Mouse (Mus musculus) intestine, embryonic 16.5 days (tissue): ENCODE results near the gene Leng8. TPM values are rescaled to one million over a fixed set of nuclear protein-coding genes. Genes with fewer than 3 reads are reported as not detected.

Experiments
- ATAC-seq: fragments of 200-750 bp; cut with Nextera tagmentation; 2 replicates; pipeline ENCODE4 v1.8.0; 2017; ENCODE audit warnings: moderate TSS enrichment, moderate library complexity
- H3K27ac ChIP-seq: fragments of 300-500 bp; sonication (generic); 2 replicates; pipeline ENCODE4 v1.5.1; 2014; ENCODE audit warnings: mild to moderate bottlenecking, low read length
- H3K27me3 ChIP-seq: fragments of 300-500 bp; sonication (generic); replicated peaks from 2 replicates; pipeline ENCODE4 v1.6.1; 2014; ENCODE audit warnings: low read length, control low read depth, mixed read lengths; ENCODE audit not compliant: control insufficient read depth, insufficient read depth
- H3K36me3 ChIP-seq: fragments of 300-500 bp; sonication (generic); 2 replicates; pipeline ENCODE4 v1.6.1; 2014; ENCODE audit warnings: low read length, control low read depth; ENCODE audit not compliant: control insufficient read depth, insufficient read depth
- H3K4me1 ChIP-seq: fragments of 300-500 bp; sonication (generic); 2 replicates; pipeline ENCODE4 v1.6.1; 2014; ENCODE audit warnings: low read length, control low read depth, mixed read lengths; ENCODE audit not compliant: control insufficient read depth, insufficient read depth
- H3K4me2 ChIP-seq: fragments of 300-500 bp; sonication (generic); 2 replicates; pipeline ENCODE4 v1.6.1; 2014; ENCODE audit warnings: low read depth, low read length, control low read depth
- H3K4me3 ChIP-seq: fragments of 300-500 bp; sonication (generic); 2 replicates; pipeline ENCODE4 v1.5.1; 2014; ENCODE audit warnings: mild to moderate bottlenecking, low read length
- H3K9ac ChIP-seq: fragments of 300-500 bp; sonication (generic); 2 replicates; pipeline ENCODE4 v1.6.1; 2014; ENCODE audit warnings: low read depth, low read length
- H3K9me3 ChIP-seq: fragments of 300-500 bp; sonication (generic); 2 replicates; pipeline ENCODE4 v1.6.1; 2016; ENCODE audit warnings: low read length, control low read depth; ENCODE audit not compliant: control insufficient read depth
- WGBS: fragments of 180-500 bp; shearing (Covaris S2); extraction: QIAGEN DNeasy Blood & Tissue Kit; methylation state at CpG from one replicate; pipeline ENCODE4 v1.1.7; 2014; 5-methylcytosine and 5-hydroxymethylcytosine counted together
- polyA plus RNA-seq: library from polyadenylated mRNA; unstranded; fragments of >200 nt; fragmentation: Nextera tagmentation; extraction: Ambion mirVana; gene quantifications from 2 replicates; pipeline ENCODE4 v1.2.1, GENCODE M21; 2015

The Leng8 gene
- polyA plus RNA-seq, 1 experiment from 2014 or later: 35.5 TPM

GRCm38 (mm10) chr7:4134911-4135310 lies 1.9 kb upstream of the Leng8 start:
- Histone ChIP-seq H3K36me3 (peaks cover 10% of the 10 kb centered on the region; the same call in 1 of the 2 replicates), H3K27ac (no peak overlapping the region), H3K4me2 (no peak overlapping the region), H3K4me1 (peaks cover 11% of the 10 kb centered on the region), H3K27me3 (no peaks in the 10 kb centered on the region), H3K9ac (no peak overlapping the region), H3K9me3 (no peaks in the 10 kb centered on the region), H3K4me3 (no peak overlapping the region)
- ATAC-seq: no peak
- WGBS: 80% methylated on average over 5 of the region's 5 CpGs

- H3K27ac ChIP-seq: peak overlapping the region; percentile 25; the same call in 1 of the 2 replicates
- ATAC-seq: peak; percentile 32
- peak overlapping the region; percentile 91 for H3K4me3 ChIP-seq
- no peaks in the 10 kb centered on the region for H3K9me3 ChIP-seq
- under 1% methylated on average over 16 of the region's 16 CpGs for WGBS
- H3K4me2 ChIP-seq: peak overlapping the region; percentile 80
- no peaks in the 10 kb centered on the region for H3K27me3 ChIP-seq
- peak overlapping the region; percentile 81 for H3K9ac ChIP-seq
- H3K36me3 ChIP-seq: peaks cover 11% of the 10 kb centered on the region; the same call in 1 of the 2 replicates
- peaks cover 7% of the 10 kb centered on the region for H3K4me1 ChIP-seq
Measured at GRCm38 (mm10) chr7:4136404-4136770, 452 bp upstream of the Leng8 start.

- Histone ChIP-seq H3K27ac (0 out of 2 replicates have a peak overlapping the region, but pooled peaks have one; percentile 60), H3K36me3 (peaks cover 24% of the 10 kb centered on the region), H3K4me1 (peaks cover 7% of the 10 kb centered on the region), H3K27me3 (no peaks in the 10 kb centered on the region), H3K9me3 (no peaks in the 10 kb centered on the region), H3K9ac (peak overlapping the region; percentile 81), H3K4me2 (peak overlapping the region; percentile 89), H3K4me3 (peak overlapping the region; percentile 91)
- no peak for ATAC-seq
- 44% methylated on average over 3 of the region's 3 CpGs for WGBS
Measured at GRCm38 (mm10) chr7:4137746-4138145, 907 bp downstream of the Leng8 start.

DNA sequence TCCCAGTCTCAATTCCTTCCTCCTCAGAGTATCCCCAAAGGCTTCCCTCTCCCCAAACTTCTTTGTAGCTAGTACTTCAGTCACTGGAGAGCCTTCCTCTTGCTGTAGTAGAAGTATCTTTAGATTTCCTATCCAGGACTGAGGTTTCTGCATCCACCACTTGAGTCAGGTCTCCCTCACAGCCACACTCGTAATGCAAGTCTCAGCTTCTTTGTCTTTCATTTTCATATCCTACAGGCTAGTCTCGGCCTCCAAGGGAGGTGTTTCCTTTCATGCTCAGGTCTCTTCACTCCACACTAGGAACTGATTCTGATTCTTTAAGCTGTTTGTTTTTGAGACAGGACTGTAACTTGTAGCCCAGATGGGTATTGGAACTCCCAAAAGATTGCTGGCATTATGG lies 1.3 kb downstream of the Leng8 start:
- Histone ChIP-seq H3K4me1 (peaks cover 7% of the 10 kb centered on the region), H3K4me2 (peak overlapping the region; percentile 89), H3K9me3 (no peaks in the 10 kb centered on the region), H3K27ac (no peak overlapping the region), H3K4me3 (peak overlapping the region; percentile 91; the same call in 1 of the 2 replicates), H3K36me3 (peaks cover 27% of the 10 kb centered on the region), H3K9ac (peak overlapping the region; percentile 13; the same call in 1 of the 2 replicates), H3K27me3 (no peaks in the 10 kb centered on the region)
- WGBS: 89% methylated on average over 2 of the region's 2 CpGs
- ATAC-seq: no peak

DNA sequence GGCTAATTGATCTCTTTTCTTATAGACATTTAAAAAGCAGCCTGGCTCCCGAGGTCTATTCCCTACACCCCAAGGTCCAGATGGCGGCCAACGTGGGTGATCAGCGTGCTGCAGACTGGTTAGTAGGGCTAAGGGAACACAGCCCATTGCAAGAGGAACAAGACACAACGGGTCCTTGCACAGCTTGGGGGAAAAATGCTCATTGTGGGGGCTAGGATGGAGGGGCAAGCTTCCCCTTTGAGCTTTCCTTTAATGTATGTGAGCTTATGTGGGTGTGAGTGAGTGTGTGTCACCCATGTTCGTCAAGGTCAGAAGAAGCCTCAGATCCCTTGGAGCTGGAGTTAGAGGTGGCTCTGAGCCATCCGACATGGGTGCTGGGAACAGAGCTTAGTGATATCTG lies 1.8 kb downstream of the Leng8 start:
- peaks cover 32% of the 10 kb centered on the region for H3K36me3 ChIP-seq
- ATAC-seq: no peak

GRCm38 (mm10) chr7:4139391-4139790 lies 2.6 kb downstream of the Leng8 start:
- WGBS: 89% methylated on average over 5 of the region's 5 CpGs
- Histone ChIP-seq H3K9me3 (no peaks in the 10 kb centered on the region), H3K4me2 (no peak overlapping the region), H3K36me3 (peaks cover 38% of the 10 kb centered on the region), H3K4me1 (peaks cover 7% of the 10 kb centered on the region), H3K27ac (no peak overlapping the region), H3K27me3 (no peaks in the 10 kb centered on the region), H3K9ac (no peak overlapping the region), H3K4me3 (no peak overlapping the region)
- no peak for ATAC-seq

More for the DNA sequence above, 1.8 kb downstream of the Leng8 start:
- Histone ChIP-seq H3K27ac (no peak overlapping the region), H3K4me3 (no peak overlapping the region), H3K27me3 (no peaks in the 10 kb centered on the region), H3K9me3 (no peaks in the 10 kb centered on the region), H3K9ac (no peak overlapping the region), H3K4me1 (peaks cover 7% of the 10 kb centered on the region), H3K4me2 (no peak overlapping the region)
- 95% methylated on average over 7 of the region's 7 CpGs for WGBS

DNA sequence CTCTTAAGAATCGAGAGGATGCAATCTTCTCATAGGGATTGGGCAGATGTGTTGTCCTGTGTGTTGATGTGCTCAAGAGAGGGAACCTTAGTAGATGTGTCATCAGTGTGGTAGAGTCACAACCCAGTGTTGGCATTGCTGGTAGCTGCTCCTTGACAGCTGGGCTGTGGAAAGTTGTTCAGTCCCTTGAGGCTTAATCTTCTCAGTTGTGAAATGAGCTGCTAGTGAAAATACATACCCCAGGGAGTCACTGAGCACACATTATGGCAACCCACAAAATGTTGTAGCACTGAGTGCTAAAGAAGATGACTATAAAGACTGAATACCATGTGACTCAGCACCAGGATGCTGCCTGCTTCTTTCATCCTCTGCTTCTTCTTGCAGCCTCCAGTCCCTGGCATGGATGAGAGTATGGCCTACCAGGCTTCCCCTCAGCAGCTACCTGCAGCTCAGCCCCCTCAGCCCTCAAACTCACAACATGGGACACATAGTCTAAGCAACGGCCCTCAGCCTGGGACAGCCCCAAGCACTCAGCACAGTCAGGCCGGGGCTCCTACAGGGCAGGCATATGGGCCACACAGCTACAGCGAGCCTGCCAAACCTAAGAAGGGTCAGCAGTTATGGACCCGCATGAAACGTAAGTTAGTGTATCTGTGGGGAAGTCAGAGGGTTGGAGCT lies 4.9 kb downstream of the Leng8 start:
- H3K27ac ChIP-seq: no peak overlapping the region
- no peaks in the 10 kb centered on the region for H3K9me3 ChIP-seq
- 90% methylated on average over 6 of the region's 6 CpGs for WGBS
- no peak overlapping the region for H3K4me3 ChIP-seq
- H3K36me3 ChIP-seq: peaks cover 57% of the 10 kb centered on the region
- ATAC-seq: no peak
- H3K9ac ChIP-seq: no peak overlapping the region
- peaks cover 8% of the 10 kb centered on the region for H3K4me1 ChIP-seq
- H3K27me3 ChIP-seq: no peaks in the 10 kb centered on the region
- H3K4me2 ChIP-seq: no peak overlapping the region

DNA sequence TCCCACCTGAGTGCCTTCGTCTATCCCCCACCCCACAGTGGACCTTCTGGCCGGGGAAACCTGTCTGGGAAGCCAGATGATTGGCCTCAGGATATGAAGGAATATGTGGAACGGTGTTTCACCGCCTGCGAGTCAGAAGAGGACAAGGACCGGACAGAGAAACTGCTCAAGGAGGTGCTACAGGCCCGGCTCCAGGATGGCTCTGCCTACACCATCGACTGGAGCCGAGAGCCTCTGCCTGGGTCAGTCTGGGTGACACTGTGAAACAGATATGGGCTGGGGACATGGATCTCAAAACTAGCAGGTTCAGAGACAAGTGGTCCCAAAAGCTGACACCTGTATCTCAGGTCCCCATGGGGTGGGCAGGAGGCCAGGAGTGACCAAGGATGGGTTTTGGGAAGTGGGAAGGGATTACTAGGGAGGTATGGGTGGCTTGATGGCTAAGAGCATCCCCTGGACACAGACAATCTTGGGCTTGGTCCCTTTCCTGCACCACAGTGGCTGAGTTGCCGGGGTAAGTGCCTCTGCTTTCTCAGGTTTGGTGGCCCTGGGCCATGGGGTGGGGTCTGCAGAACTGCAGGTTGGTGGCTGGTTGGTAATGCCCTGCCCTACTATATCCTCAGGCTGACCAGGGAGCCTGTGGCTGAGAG lies 6.1 kb downstream of the Leng8 start:
- no peak overlapping the region for H3K4me3 ChIP-seq
- no peaks in the 10 kb centered on the region for H3K9me3 ChIP-seq
- peaks cover 14% of the 10 kb centered on the region for H3K4me1 ChIP-seq
- no peaks in the 10 kb centered on the region for H3K27me3 ChIP-seq
- peaks cover 57% of the 10 kb centered on the region for H3K36me3 ChIP-seq
- no peak overlapping the region for H3K4me2 ChIP-seq
- H3K27ac ChIP-seq: no peak overlapping the region
- 96% methylated on average over 10 of the region's 10 CpGs for WGBS
- H3K9ac ChIP-seq: no peak overlapping the region
- ATAC-seq: no peak

- Histone ChIP-seq H3K4me2 (no peak overlapping the region), H3K27ac (no peak overlapping the region), H3K27me3 (no peaks in the 10 kb centered on the region), H3K4me3 (no peak overlapping the region), H3K36me3 (peaks cover 57% of the 10 kb centered on the region), H3K9ac (no peak overlapping the region), H3K4me1 (peaks cover 16% of the 10 kb centered on the region), H3K9me3 (no peaks in the 10 kb centered on the region)
- ATAC-seq: no peak
- 96% methylated on average over 19 of the region's 19 CpGs for WGBS
Measured at GRCm38 (mm10) chr7:4143506-4143905, 6.7 kb downstream of the Leng8 start.
